In the genomic region with DNA sequence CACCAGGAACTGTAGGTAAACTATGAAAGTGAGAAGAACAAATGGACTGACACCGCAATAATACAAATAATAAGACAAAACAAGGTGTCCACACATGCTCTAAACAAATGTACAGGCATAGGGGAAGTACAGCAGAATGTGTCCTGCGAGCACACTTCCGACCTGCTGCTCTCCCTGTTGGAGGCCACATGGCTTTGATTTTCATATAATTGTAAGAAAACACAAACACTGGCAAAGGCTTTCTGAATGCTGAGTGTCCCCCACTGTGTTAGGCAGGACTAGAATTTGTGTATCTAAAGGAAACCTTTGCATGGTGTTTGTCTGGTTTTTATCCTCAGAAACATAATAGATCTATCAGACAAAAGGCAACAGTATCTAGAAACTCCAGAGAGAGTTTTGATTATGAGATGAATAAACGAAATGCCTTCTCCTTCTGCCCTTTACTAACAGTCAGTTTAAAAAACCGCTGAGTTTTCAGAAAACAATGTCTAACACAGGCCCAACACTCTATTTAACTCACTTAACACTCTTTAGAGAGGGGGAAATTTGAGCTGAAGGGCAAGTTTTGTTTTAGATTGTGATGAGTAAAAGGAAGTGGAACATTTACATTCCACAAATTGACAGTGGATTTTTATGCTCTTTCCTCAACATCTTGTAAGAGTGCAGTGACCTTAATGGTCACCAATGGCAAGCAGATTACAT, we compare ENCODE assay signal across 24 mouse cellular contexts.
DNase-seq lines count a peak whose midpoint lies in the region; ATAC-seq lines count a peak whose summit lies in the region.
"Had no signal": no experiment of that assay in that cellular context is flagged by ENCODE, and none has a peak within 500 bp of the region (broad histone marks: within the 10 kb centered on the region; RNA-seq: fewer than 3 reads in every experiment).

No protein-coding gene starts in this region.

- peak; percentile 96 for ATAC-seq in cerebellum, adult (ENCODE audit: insufficient number of reproducible peaks, low FRiP score, low TSS enrichment)
- no peak for ATAC-seq in embryonic facial prominence, embryonic 14.5 days (ENCODE audit: low read depth)
- no peak for ATAC-seq in liver, embryonic 11.5 days (replicated peaks; ENCODE audit: low FRiP score)
- ATAC-seq in erythroid progenitor cell, adult 5-6 weeks (replicated peaks; ENCODE audit: low FRiP score, poor library complexity, severe bottlenecking): no peak
- ATAC-seq: activated CD4-positive, CD25-positive, alpha-beta regulatory T cell, adult 4 months; hindbrain, postnatal 0 days had no signal

- no peak overlapping the region for H3K4me3 ChIP-seq in embryonic facial prominence, embryonic 14.5 days (ENCODE audit: low read depth, low read length)
- H3K4me3 ChIP-seq in liver, embryonic 11.5 days (ENCODE audit: low read depth, low read length): no peak overlapping the region
- no peak overlapping the region for H3K4me3 ChIP-seq in heart, embryonic 10.5 days
- H3K4me3 ChIP-seq: embryonic facial prominence, embryonic 13.5 days; forebrain, embryonic 10.5 days; heart, embryonic 12.5 days; layer of hippocampus, adult 2 months; limb, embryonic 12.5 days; liver, embryonic 15.5 days; neural tube, embryonic 12.5 days had no signal

- WGBS in embryonic facial prominence, embryonic 14.5 days: 29% methylated on average over 5 of the region's 5 CpGs
- 57% methylated on average over 5 of the region's 5 CpGs for WGBS in liver, embryonic 11.5 days
- WGBS in heart, embryonic 10.5 days: 62% methylated on average over 5 of the region's 5 CpGs

- peaks cover 11% of the 10 kb centered on the region; the same call in 1 of the 2 replicates for H3K4me1 ChIP-seq in embryonic facial prominence, embryonic 14.5 days (ENCODE audit: control insufficient read depth, insufficient read depth, low read length)
- H3K4me1 ChIP-seq in liver, embryonic 11.5 days (replicated peaks; ENCODE audit: control insufficient read depth, insufficient read depth, low read length): no peaks in the 10 kb centered on the region
- no peaks in the 10 kb centered on the region for H3K4me1 ChIP-seq in heart, embryonic 10.5 days
- H3K4me1 ChIP-seq: heart, embryonic 12.5 days; liver, embryonic 15.5 days; neural tube, embryonic 12.5 days had no signal

- H3K9me3 ChIP-seq in embryonic facial prominence, embryonic 14.5 days (ENCODE audit: control insufficient read depth, low read length): no peaks in the 10 kb centered on the region
- no peaks in the 10 kb centered on the region for H3K9me3 ChIP-seq in liver, embryonic 11.5 days (ENCODE audit: control insufficient read depth, low read length)
- H3K9me3 ChIP-seq in heart, embryonic 10.5 days: no peaks in the 10 kb centered on the region
- H3K9me3 ChIP-seq: embryonic facial prominence, embryonic 13.5 days; forebrain, embryonic 10.5 days; heart, embryonic 12.5 days; limb, embryonic 12.5 days; liver, embryonic 15.5 days; neural tube, embryonic 12.5 days had no signal

- H3K9ac ChIP-seq in embryonic facial prominence, embryonic 14.5 days (ENCODE audit: low read depth, low read length): no peak overlapping the region
- no peak overlapping the region for H3K9ac ChIP-seq in liver, embryonic 11.5 days (ENCODE audit: low read depth, low read length)
- H3K9ac ChIP-seq: embryonic facial prominence, embryonic 13.5 days; heart, embryonic 12.5 days; limb, embryonic 12.5 days; liver, embryonic 15.5 days; neural tube, embryonic 12.5 days had no signal

- H3K4me2 ChIP-seq in embryonic facial prominence, embryonic 14.5 days (ENCODE audit: low read depth, low read length): no peak overlapping the region
- H3K4me2 ChIP-seq in liver, embryonic 11.5 days: no peak overlapping the region
- H3K4me2 ChIP-seq: embryonic facial prominence, embryonic 13.5 days; heart, embryonic 12.5 days; limb, embryonic 12.5 days; liver, embryonic 15.5 days; midbrain, embryonic 11.5 days; neural tube, embryonic 12.5 days had no signal

- no peak for DNase-seq in cerebellum, postnatal 4 days (ENCODE audit: low spot score in 2 of 2)
- peak; percentile 73 for DNase-seq in brain, adult 2 months (ENCODE audit: low read depth, low spot score)
- DNase-seq in cerebellum, postnatal 10 days: peak; percentile 28 to 48
- DNase-seq in embryonic facial prominence, embryonic 14.5 days (ENCODE audit: low spot score): peak; percentile 25
- no peak for DNase-seq in liver, embryonic 11.5 days (ENCODE audit: low spot score)
- DNase-seq in heart, embryonic 10.5 days (ENCODE audit: low spot score): no peak
- DNase-seq: adrenal gland, postnatal 25 days; heart, postnatal 4 days; kidney, adult 11 months; spleen, adult 18-20 months had no signal

- H3K36me3 ChIP-seq in embryonic facial prominence, embryonic 14.5 days (ENCODE audit: control insufficient read depth, insufficient read depth, low read length): no peaks in the 10 kb centered on the region
- H3K36me3 ChIP-seq in liver, embryonic 11.5 days (ENCODE audit: control insufficient read depth, insufficient read depth, low read length): no peaks in the 10 kb centered on the region
- no peaks in the 10 kb centered on the region for H3K36me3 ChIP-seq in heart, embryonic 10.5 days
- H3K36me3 ChIP-seq: embryonic facial prominence, embryonic 13.5 days; forebrain, embryonic 10.5 days; heart, embryonic 12.5 days; limb, embryonic 12.5 days; liver, embryonic 15.5 days; neural tube, embryonic 12.5 days had no signal

- H3K27me3 ChIP-seq in embryonic facial prominence, embryonic 14.5 days (replicated peaks; ENCODE audit: control insufficient read depth, insufficient read depth, low read length): no peaks in the 10 kb centered on the region
- no peaks in the 10 kb centered on the region for H3K27me3 ChIP-seq in liver, embryonic 11.5 days (replicated peaks; ENCODE audit: control insufficient read depth, insufficient read depth, low read length)
- H3K27me3 ChIP-seq in heart, embryonic 10.5 days (ENCODE audit: insufficient read depth, poor library complexity, severe bottlenecking): no peaks in the 10 kb centered on the region
- H3K27me3 ChIP-seq: embryonic facial prominence, embryonic 13.5 days; heart, embryonic 12.5 days; limb, embryonic 12.5 days; liver, embryonic 15.5 days; neural tube, embryonic 12.5 days had no signal

- no peak overlapping the region for H3K27ac ChIP-seq in embryonic facial prominence, embryonic 14.5 days (replicated peaks; ENCODE audit: low read depth, low read length)
- no peak overlapping the region; the same call in 1 of the 2 replicates for H3K27ac ChIP-seq in liver, embryonic 11.5 days (ENCODE audit: low read depth, low read length)
- H3K27ac ChIP-seq in heart, embryonic 10.5 days: no peak overlapping the region
- H3K27ac ChIP-seq: embryonic facial prominence, embryonic 13.5 days; forebrain, embryonic 10.5 days; hindbrain, postnatal 0 days; kidney, postnatal 0 days; layer of hippocampus, adult 2 months; limb, embryonic 12.5 days; liver, embryonic 15.5 days; macrophage; neural tube, embryonic 12.5 days had no signal

Comparison
In these comparisons a context has a peak if more than half of its experiments do, and no peak if none do; other contexts are left out.
1. DNase-seq: peak in brain, adult 2 months (single experiment), cerebellum, postnatal 10 days (2 of 2) and embryonic facial prominence, embryonic 14.5 days (single experiment); none in cerebellum, postnatal 4 days (0 of 2), liver, embryonic 11.5 days (single experiment) and heart, embryonic 10.5 days (single experiment).